Mouse (Mus musculus) frontal cortex, postnatal 10 days (tissue): ENCODE measurements around the gene Gnai3.

Source experiments
- DNase-seq, 2 experiments: peaks; one replicate each; pipeline ENCODE4 v3.0.0; 2022; ENCODE audit warnings: low spot score in 2 of 2, mixed read lengths in 1 of 2

The Gnai3 gene

GRCm38 (mm10) chr3:108145534-108146445 lies at the start of gene Gnai3:
Gnai3 (minus strand) TSS chr3:108146146.
- peak; percentile 82 to 88 for DNase-seq

- DNase-seq: no peak
These were observed 49.3 kb upstream of the Gnai3 start for GRCm38 (mm10) chr3:108195287-108195686.

GRCm38 (mm10) chr3:108193686-108194085 lies 47.7 kb upstream of the Gnai3 start:
- no peak for DNase-seq

- DNase-seq: peak in 1 of 2 experiments; percentile 2
These were observed 44.0 kb upstream of the Gnai3 start for GRCm38 (mm10) chr3:108189897-108190296.

- DNase-seq: peak in 1 of 2 experiments; percentile 4
These were observed 43.0 kb upstream of the Gnai3 start for GRCm38 (mm10) chr3:108188716-108189490.

GRCm38 (mm10) chr3:108187111-108187795 lies 41.3 kb upstream of the Gnai3 start:
- peak in 1 of 2 experiments; percentile 12 for DNase-seq

GRCm38 (mm10) chr3:108186098-108187047 lies 40.4 kb upstream of the Gnai3 start, which contains the start of gene Amigo1:
Amigo1 (plus strand) TSS chr3:108186335.
- peak in 1 of 2 experiments; percentile 47 for DNase-seq

GRCm38 (mm10) chr3:108185460-108186097 lies 39.6 kb upstream of the Gnai3 start:
- peak in 1 of 2 experiments; percentile 5 for DNase-seq

- DNase-seq: peak in 1 of 2 experiments; percentile 3
These were observed 38.8 kb upstream of the Gnai3 start for GRCm38 (mm10) chr3:108184742-108185141.

- no peak for DNase-seq
These were observed 34.6 kb upstream of the Gnai3 start for GRCm38 (mm10) chr3:108180514-108180913.

- DNase-seq: no peak
These were observed 33.1 kb upstream of the Gnai3 start for GRCm38 (mm10) chr3:108178756-108179715.

- DNase-seq: peak; percentile 63
These were observed 29.0 kb upstream of the Gnai3 start for GRCm38 (mm10) chr3:108174672-108175531.

GRCm38 (mm10) chr3:108169199-108169598 lies 23.3 kb upstream of the Gnai3 start:
- peak in 1 of 2 experiments; percentile 5 for DNase-seq

GRCm38 (mm10) chr3:108167499-108167898 lies 21.6 kb upstream of the Gnai3 start:
- peak in 1 of 2 experiments; percentile 8 for DNase-seq

GRCm38 (mm10) chr3:108166486-108167211 lies 20.7 kb upstream of the Gnai3 start:
- DNase-seq: peak; percentile 63 to 71

- DNase-seq: no peak
These were observed 19.8 kb upstream of the Gnai3 start for GRCm38 (mm10) chr3:108165532-108166315.
